8 mouse cellular contexts compared by ENCODE assay signal in genomic region chr9:49571695-49572510, GRCm38 (mm10).
DNase-seq lines count a peak whose midpoint lies in the region; ATAC-seq lines count a peak whose summit lies in the region.

No protein-coding gene starts in this region.

- no peak overlapping the region for H3K9ac ChIP-seq in hindbrain, embryonic 12.5 days
- no peak overlapping the region for H3K9ac ChIP-seq in neural tube, embryonic 15.5 days (replicated peaks)

- peaks cover 34% of the 10 kb centered on the region for H3K4me1 ChIP-seq in hindbrain, embryonic 12.5 days
- H3K4me1 ChIP-seq in neural tube, embryonic 15.5 days, result peaks cover 44% of the 10 kb centered on the region

- H3K36me3 ChIP-seq in hindbrain, embryonic 12.5 days, result peaks cover 17% of the 10 kb centered on the region
- H3K36me3 ChIP-seq in neural tube, embryonic 15.5 days, result peaks cover 16% of the 10 kb centered on the region

- H3K27me3 ChIP-seq in hindbrain, embryonic 12.5 days, result no peaks in the 10 kb centered on the region
- no peaks in the 10 kb centered on the region for H3K27me3 ChIP-seq in neural tube, embryonic 15.5 days (replicated peaks)

- 50% methylated on average over 9 of the region's 9 CpGs for WGBS in hindbrain, embryonic 12.5 days
- WGBS in neural tube, embryonic 15.5 days, result 50% methylated on average over 9 of the region's 9 CpGs

- H3K27ac ChIP-seq in hindbrain, embryonic 12.5 days, result peak overlapping the region; percentile 77
- peak overlapping the region; percentile 83 for H3K27ac ChIP-seq in neural tube, embryonic 15.5 days (replicated peaks)

- no peaks in the 10 kb centered on the region for H3K9me3 ChIP-seq in hindbrain, embryonic 12.5 days (replicated peaks)
- no peaks in the 10 kb centered on the region for H3K9me3 ChIP-seq in neural tube, embryonic 15.5 days (replicated peaks)

- no peak overlapping the region for H3K4me3 ChIP-seq in hindbrain, embryonic 12.5 days
- no peak overlapping the region for H3K4me3 ChIP-seq in neural tube, embryonic 15.5 days (replicated peaks)

- H3K4me2 ChIP-seq in hindbrain, embryonic 12.5 days (replicated peaks), result no peak overlapping the region
- H3K4me2 ChIP-seq in neural tube, embryonic 15.5 days, result no peak overlapping the region

- DNase-seq in frontal cortex, postnatal 25 days (ENCODE audit: low spot score in 2 of 2), result no peak
- DNase-seq in 3134 (ENCODE audit: extremely low read depth, insufficient read length, low spot score), result peak; percentile 11
- peak; percentile 50 to 63 for DNase-seq in cerebellum, postnatal 14 days
- DNase-seq in B cell, adult 2 months, result no peak

- ATAC-seq in frontal cortex, adult (ENCODE audit: low TSS enrichment), result peak; percentile 64
- no peak for ATAC-seq in hindbrain, embryonic 12.5 days (ENCODE audit: low FRiP score)
- no peak for ATAC-seq in neural tube, embryonic 15.5 days (ENCODE audit: low FRiP score)
- ATAC-seq in megakaryocyte, adult 5-6 weeks (ENCODE audit: poor library complexity, severe bottlenecking), result no peak

Comparison
In these comparisons a context has a peak if more than half of its experiments do, and no peak if none do; other contexts are left out.
1. DNase-seq: peak in 3134 (single experiment) and cerebellum, postnatal 14 days (2 of 2); none in frontal cortex, postnatal 25 days (0 of 2) and B cell, adult 2 months (0 of 2).